Mouse (Mus musculus) cerebellum, adult 8-10 months (tissue): ENCODE measurements at regions not wholly inside any gene's neighbourhood (a gene's known extent, or its start where the extent isn't known, plus 50 kb on each side); places are given as distances from the start of the nearest gene placed in this dataset.

Experiments used
- DNase-seq: peaks from one replicate; pipeline ENCODE4 v3.0.0; 2022

- no peak for DNase-seq
These were observed 129.4 kb upstream of the Rcn1 start for GRCm38 (mm10) chr2:105528535-105528934.

- no peak for DNase-seq
These were observed 124.6 kb upstream of the Pax6 start for GRCm38 (mm10) chr2:105544099-105544498.

GRCm38 (mm10) chr2:105552092-105552491, 116.6 kb upstream of the Pax6 start:
- no peak for DNase-seq

GRCm38 (mm10) chr2:105586782-105587181, 81.9 kb upstream of the Pax6 start:
- DNase-seq: no peak

GRCm38 (mm10) chr2:105594131-105594530, 74.6 kb upstream of the Pax6 start:
- DNase-seq: no peak

GRCm38 (mm10) chr2:105604553-105605116, 64.1 kb upstream of the Pax6 start:
- DNase-seq: peak; percentile 46

GRCm38 (mm10) chr2:105607969-105608538, 60.6 kb upstream of the Pax6 start:
- peak; percentile 40 for DNase-seq

- no peak for DNase-seq
These were observed 59.9 kb upstream of the Pax6 start for GRCm38 (mm10) chr2:105608756-105609155.

GRCm38 (mm10) chr2:105611014-105611413, 57.7 kb upstream of the Pax6 start:
- no peak for DNase-seq

GRCm38 (mm10) chr2:105611651-105612050, 57.0 kb upstream of the Pax6 start:
- DNase-seq: no peak

- no peak for DNase-seq
These were observed 56.5 kb upstream of the Pax6 start for GRCm38 (mm10) chr2:105612051-105612664.

- no peak for DNase-seq
These were observed 56.0 kb upstream of the Pax6 start for GRCm38 (mm10) chr2:105612706-105613105.

GRCm38 (mm10) chr2:105613243-105613642, 55.5 kb upstream of the Pax6 start:
- DNase-seq: no peak

- peak; percentile 59 for DNase-seq
These were observed 52.6 kb upstream of the Pax6 start for GRCm38 (mm10) chr2:105615891-105616733.
